Mouse (Mus musculus) embryonic facial prominence, embryonic 15.5 days (tissue): ENCODE measurements around the gene Nav2. TPM values are rescaled to one million over a fixed set of nuclear protein-coding genes. Genes with fewer than 3 reads are reported as not detected.
A peak's percentile ranks its signal among the peaks of the same experiment; 100 is the strongest.

Experiments used
- ATAC-seq: fragments of 200-750 bp; cut with Nextera tagmentation; 2 replicates; pipeline ENCODE4 v1.8.0; 2017; ENCODE audit warnings: low read depth, moderate TSS enrichment; ENCODE audit not compliant: insufficient number of reproducible peaks, low FRiP score, low TSS enrichment
- H3K27ac ChIP-seq: fragments of 300-500 bp; sonication (generic); replicated peaks from 2 replicates; pipeline ENCODE4 v1.5.1; 2015; ENCODE audit warnings: mild to moderate bottlenecking, inconsistent platforms
- H3K27me3 ChIP-seq: fragments of 300-500 bp; sonication (generic); 2 replicates; pipeline ENCODE4 v1.6.1; 2015; ENCODE audit warnings: inconsistent platforms
- H3K36me3 ChIP-seq: fragments of 300-500 bp; sonication (generic); 2 replicates; pipeline ENCODE4 v1.6.1; 2015; ENCODE audit warnings: mild to moderate bottlenecking, inconsistent platforms
- H3K4me1 ChIP-seq: fragments of 300-500 bp; sonication (generic); 2 replicates; pipeline ENCODE4 v1.6.1; 2015; ENCODE audit warnings: inconsistent platforms
- H3K4me2 ChIP-seq: fragments of 300-500 bp; sonication (generic); replicated peaks from 2 replicates; pipeline ENCODE4 v1.6.1; 2015; ENCODE audit warnings: mild to moderate bottlenecking, inconsistent platforms
- H3K4me3 ChIP-seq: fragments of 300-500 bp; sonication (generic); replicated peaks from 2 replicates; pipeline ENCODE4 v1.5.1; 2015; ENCODE audit warnings: mild to moderate bottlenecking, inconsistent platforms
- H3K9ac ChIP-seq: fragments of 300-500 bp; sonication (generic); 2 replicates; pipeline ENCODE4 v1.6.1; 2015; ENCODE audit warnings: inconsistent platforms
- H3K9me3 ChIP-seq: fragments of 300-500 bp; sonication (generic); replicated peaks from 2 replicates; pipeline ENCODE4 v1.6.1; 2016; ENCODE audit warnings: inconsistent platforms
- WGBS: fragments of 180-500 bp; shearing (Covaris S2); methylation state at CpG from one replicate; pipeline ENCODE4 v1.1.7; 2015; 5-methylcytosine and 5-hydroxymethylcytosine counted together
- polyA plus RNA-seq: library from polyadenylated mRNA; unstranded; fragments of >200 nt; fragmentation: Nextera tagmentation; extraction: Ambion mirVana; gene quantifications from 2 replicates; pipeline ENCODE4 v1.2.1, GENCODE M21; 2015

The Nav2 gene
- polyA plus RNA-seq, 1 experiment from 2014 or later: 23.4 TPM

DNA sequence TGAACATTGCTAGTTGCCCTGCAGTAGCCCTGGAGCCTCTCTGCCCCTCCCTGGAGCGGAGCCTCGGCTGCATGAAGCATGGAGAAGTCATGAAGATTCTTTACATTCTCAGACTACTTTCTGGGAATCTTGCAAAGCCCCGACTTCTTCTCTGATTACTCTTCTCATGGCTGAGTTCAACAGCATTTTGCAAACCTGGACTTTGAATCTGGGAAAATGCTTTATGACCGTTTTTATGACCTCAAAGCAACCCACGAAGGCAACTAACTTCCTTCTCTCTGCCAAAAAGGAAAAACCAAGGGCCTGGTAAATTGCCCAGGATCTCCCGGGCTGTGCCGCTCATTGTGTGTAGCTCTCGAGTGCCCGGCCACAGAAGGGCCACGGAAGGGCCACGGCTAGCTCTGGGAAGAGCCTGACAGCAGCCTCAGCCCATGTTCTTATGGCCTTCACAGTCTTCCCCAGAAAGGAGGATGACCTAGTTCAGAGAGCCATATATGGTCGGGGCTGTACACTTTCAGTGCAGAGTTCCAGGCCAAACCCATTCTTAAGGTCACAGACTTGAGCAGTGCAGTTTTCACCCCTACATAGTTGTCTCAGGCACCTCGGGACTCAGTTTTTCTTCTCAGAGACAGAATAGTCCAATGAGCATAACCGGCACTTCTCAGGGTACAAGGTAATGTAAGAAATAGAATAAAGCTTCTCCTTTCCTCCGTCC, 409.8 kb downstream of the Nav2 start:
- Histone ChIP-seq H3K9me3 (no peaks in the 10 kb centered on the region), H3K27me3 (no peaks in the 10 kb centered on the region), H3K36me3 (no peaks in the 10 kb centered on the region), H3K27ac (no peak overlapping the region), H3K4me2 (no peak overlapping the region), H3K4me1 (peaks cover 58% of the 10 kb centered on the region), H3K4me3 (no peak overlapping the region), H3K9ac (no peak overlapping the region)
- no peak for ATAC-seq
- 69% methylated on average over 15 of the region's 15 CpGs for WGBS

DNA sequence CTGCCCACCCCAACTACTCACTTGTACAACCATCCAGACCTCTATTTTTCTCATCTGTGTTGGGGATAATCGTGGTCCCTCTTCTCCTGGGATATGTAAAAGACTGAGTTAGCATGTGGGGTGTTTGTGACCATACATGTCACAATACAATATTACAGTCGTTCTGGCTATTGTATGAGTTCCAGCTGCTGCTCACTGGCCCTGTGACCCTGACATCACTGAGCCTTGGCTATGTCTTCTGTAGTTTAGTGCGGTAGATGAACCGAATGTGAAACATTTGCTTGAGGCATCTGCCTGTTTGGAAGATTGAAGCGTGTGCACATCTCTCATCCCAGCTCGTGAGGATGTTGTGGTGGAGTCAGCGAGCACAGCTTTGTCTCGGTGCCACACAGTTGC, 410.4 kb downstream of the Nav2 start:
- no peak overlapping the region for H3K9ac ChIP-seq
- no peaks in the 10 kb centered on the region for H3K9me3 ChIP-seq
- no peak overlapping the region for H3K27ac ChIP-seq
- no peaks in the 10 kb centered on the region for H3K27me3 ChIP-seq
- H3K4me1 ChIP-seq: peaks cover 52% of the 10 kb centered on the region
- H3K4me3 ChIP-seq: no peak overlapping the region
- H3K36me3 ChIP-seq: no peaks in the 10 kb centered on the region
- H3K4me2 ChIP-seq: no peak overlapping the region
- ATAC-seq: no peak
- WGBS: 73% methylated on average over 8 of the region's 8 CpGs

DNA sequence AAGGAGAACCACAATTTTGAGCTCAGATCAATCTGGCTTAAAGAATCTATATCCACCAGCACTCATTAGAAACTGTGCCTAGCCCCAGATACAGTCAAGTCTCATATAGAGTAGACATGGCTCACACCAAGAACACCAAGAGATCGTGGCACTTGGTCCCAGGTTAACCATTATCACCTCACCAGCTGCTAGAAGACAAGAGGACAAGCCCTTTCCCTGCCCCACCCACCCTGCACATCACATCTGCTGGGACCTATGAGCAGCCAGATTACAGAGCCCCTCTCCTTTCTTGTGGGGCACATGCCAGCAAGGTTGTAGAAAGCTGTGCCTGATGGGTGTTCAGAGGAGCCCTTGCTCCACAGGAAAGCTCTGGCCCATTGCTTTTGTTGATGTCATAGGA, 411.5 kb downstream of the Nav2 start:
- no peak overlapping the region for H3K4me3 ChIP-seq
- no peaks in the 10 kb centered on the region for H3K36me3 ChIP-seq
- H3K27ac ChIP-seq: no peak overlapping the region
- H3K27me3 ChIP-seq: no peaks in the 10 kb centered on the region
- H3K9me3 ChIP-seq: no peaks in the 10 kb centered on the region
- 72% methylated on average over 1 of the region's 1 CpGs for WGBS
- H3K4me2 ChIP-seq: no peak overlapping the region
- peaks cover 45% of the 10 kb centered on the region for H3K4me1 ChIP-seq
- ATAC-seq: no peak
- no peak overlapping the region for H3K9ac ChIP-seq

DNA sequence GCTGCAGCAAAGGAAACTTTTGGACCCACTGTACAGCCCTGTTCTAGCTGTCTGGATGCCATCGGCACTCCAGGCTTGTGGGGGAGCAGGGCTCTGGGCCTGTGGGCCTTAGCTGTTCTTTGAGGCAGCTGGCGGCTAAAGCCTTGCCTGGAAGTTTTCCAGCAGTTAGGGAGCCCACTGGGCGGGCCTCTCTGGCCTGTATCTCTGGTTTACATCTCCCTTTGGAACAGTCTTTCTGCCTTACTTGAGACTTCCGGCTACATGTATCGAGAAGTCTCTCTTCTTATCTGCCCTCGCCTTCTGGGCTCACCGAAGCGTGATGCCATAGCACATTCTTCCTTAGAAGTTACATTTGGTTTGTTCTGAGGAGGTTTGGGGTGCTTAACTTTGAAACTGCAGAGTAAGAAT, 412.6 kb downstream of the Nav2 start:
- Histone ChIP-seq H3K27me3 (no peaks in the 10 kb centered on the region), H3K9me3 (no peaks in the 10 kb centered on the region), H3K36me3 (no peaks in the 10 kb centered on the region), H3K4me3 (no peak overlapping the region), H3K4me1 (peaks cover 43% of the 10 kb centered on the region), H3K9ac (no peak overlapping the region), H3K4me2 (no peak overlapping the region), H3K27ac (no peak overlapping the region; the same call in 1 of the 2 replicates)
- ATAC-seq: peak; percentile 31
- 46% methylated on average over 8 of the region's 8 CpGs for WGBS

DNA sequence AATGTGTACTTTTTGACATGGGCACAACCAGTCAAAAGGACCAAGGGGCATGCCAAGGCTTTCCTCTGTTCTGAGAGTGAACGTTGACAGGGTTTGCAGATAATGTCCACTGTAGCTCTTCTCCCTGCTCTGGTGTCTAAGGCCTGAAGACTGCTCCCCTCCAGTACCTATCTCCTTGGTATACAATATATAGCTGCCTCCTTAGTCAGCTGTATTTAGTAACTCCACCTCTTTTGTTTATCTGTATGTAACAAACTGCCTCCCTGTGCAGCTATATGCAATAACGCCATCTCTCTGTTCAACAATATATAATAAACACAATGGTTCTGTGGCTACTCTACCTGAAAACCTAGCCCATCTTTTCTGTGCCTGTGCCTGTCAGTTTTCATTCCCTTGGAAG, 413.7 kb downstream of the Nav2 start:
- H3K4me2 ChIP-seq: no peak overlapping the region
- no peaks in the 10 kb centered on the region for H3K9me3 ChIP-seq
- H3K27me3 ChIP-seq: no peaks in the 10 kb centered on the region
- 82% methylated on average over 2 of the region's 2 CpGs for WGBS
- peaks cover 37% of the 10 kb centered on the region for H3K4me1 ChIP-seq
- H3K4me3 ChIP-seq: no peak overlapping the region
- no peak for ATAC-seq
- H3K27ac ChIP-seq: no peak overlapping the region
- no peaks in the 10 kb centered on the region for H3K36me3 ChIP-seq
- no peak overlapping the region for H3K9ac ChIP-seq

DNA sequence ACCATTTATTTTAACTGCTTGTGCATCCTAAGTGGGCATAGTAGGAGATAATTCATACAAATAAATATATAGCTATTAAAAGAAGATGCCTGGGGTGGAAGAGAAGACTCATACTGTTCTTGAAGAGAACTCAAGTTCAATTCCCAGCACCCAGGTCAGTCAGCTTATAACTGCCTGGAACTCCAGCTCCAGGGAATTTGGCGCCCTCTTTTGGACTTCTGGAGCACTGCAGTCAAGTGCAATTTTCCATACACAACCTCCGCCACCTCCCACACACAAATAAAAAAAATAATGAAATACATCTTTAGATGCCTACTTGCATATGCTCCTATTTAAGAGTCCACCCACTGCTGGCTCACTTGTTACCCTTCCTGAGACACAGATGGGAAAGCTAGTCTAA, 416.1 kb downstream of the Nav2 start:
- no peak overlapping the region for H3K4me2 ChIP-seq
- no peaks in the 10 kb centered on the region for H3K27me3 ChIP-seq
- 87% methylated on average over 2 of the region's 2 CpGs for WGBS
- H3K9ac ChIP-seq: no peak overlapping the region
- H3K27ac ChIP-seq: no peak overlapping the region
- H3K4me1 ChIP-seq: peaks cover 50% of the 10 kb centered on the region
- no peak overlapping the region for H3K4me3 ChIP-seq
- ATAC-seq: no peak
- H3K9me3 ChIP-seq: no peaks in the 10 kb centered on the region
- H3K36me3 ChIP-seq: no peaks in the 10 kb centered on the region

DNA sequence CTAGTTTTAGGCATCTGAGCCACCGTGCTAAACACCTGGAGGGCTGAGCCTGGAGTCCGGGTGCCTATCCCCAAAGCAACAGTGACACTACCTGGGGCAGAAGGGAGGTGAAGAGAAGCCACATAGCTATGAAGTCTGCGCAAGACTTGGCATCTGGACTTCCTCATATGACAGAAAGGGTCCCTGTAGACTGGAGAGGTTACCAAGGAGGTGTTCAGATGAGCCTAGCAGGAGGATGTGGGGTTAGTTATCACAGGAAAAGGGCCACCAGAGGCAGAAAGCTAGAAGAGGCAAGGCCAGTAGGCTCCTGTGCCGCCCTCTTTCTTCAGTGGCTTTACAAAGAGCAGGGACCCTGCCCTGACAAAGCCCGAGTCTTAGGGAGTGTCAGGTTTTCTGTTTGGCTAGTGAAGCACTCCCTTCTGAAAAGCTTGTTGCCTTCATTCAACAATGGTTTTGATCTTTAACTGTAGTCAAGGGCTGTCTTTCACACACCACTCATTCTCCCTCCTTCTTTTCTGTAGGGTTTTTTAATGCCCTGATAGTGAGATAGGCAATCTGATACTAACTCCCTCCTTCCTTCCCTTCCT, 417.7 kb downstream of the Nav2 start:
- ATAC-seq: no peak
- H3K27ac ChIP-seq: no peak overlapping the region
- H3K4me2 ChIP-seq: no peak overlapping the region
- WGBS: 60% methylated on average over 5 of the region's 5 CpGs
- H3K4me3 ChIP-seq: no peak overlapping the region
- no peaks in the 10 kb centered on the region for H3K27me3 ChIP-seq
- H3K36me3 ChIP-seq: no peaks in the 10 kb centered on the region
- H3K9me3 ChIP-seq: no peaks in the 10 kb centered on the region
- no peak overlapping the region for H3K9ac ChIP-seq
- peaks cover 43% of the 10 kb centered on the region for H3K4me1 ChIP-seq

DNA sequence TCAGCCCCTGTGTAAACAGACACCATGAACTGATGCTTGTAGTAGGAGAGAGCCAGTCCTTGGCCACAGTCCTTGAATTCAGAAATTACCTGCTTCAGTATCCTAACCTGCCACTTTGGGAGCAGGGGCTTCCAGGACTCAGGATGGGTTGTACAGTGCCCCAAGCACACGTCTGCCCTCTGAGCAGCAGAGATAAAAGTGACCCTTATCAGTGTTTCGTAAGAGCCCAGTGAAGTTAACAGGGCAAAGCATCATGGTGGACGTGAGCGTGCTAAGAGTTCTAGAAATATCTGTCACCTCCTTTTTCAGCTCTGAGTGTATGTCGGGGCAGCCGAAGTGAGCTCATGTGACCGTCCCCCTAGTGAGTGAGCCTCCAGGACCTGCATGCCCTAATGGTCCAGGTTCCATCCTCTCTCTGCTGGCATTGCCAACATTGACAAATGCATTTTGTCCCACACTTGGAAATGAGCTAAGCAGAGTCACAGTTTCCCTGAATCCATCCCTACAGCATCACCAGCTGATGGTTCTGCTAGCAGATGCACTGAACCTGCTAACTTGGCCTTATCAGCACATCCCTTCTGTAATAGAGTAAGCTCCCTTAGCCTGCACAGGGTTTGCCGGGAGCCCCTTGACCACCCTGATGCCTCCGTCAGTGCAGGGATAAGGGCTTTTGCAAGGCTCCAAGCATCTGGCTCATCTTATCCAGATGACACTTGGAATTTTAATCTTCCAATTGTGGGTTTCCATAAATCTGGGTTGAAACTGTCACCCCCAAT, 418.6 kb downstream of the Nav2 start:
- Histone ChIP-seq H3K9ac (no peak overlapping the region), H3K9me3 (no peaks in the 10 kb centered on the region), H3K27ac (no peak overlapping the region), H3K4me1 (peaks cover 51% of the 10 kb centered on the region), H3K36me3 (no peaks in the 10 kb centered on the region), H3K27me3 (no peaks in the 10 kb centered on the region), H3K4me3 (no peak overlapping the region), H3K4me2 (no peak overlapping the region)
- WGBS: 72% methylated on average over 9 of the region's 9 CpGs
- no peak for ATAC-seq

DNA sequence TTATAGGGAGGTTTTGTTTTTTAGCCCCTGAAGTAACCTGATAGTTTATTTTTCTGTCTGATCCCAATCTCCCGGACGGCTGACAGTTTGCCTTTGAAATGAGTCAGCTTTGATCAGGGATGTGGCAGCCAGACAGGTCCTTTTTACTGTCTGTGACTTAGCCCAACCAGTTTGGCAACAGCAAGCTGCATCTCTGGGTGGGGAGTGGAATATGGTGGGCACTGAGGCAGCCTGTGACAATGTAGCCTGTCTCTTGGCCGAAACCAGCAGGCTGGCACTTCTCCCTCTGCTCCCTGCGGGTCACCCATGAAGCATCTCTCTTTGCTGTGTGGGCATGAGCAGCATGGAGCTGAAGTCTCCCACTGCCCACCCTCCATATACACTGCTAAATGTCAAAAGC, 421.7 kb downstream of the Nav2 start:
- Histone ChIP-seq H3K4me3 (no peak overlapping the region), H3K9me3 (no peaks in the 10 kb centered on the region), H3K27me3 (no peaks in the 10 kb centered on the region), H3K27ac (peak overlapping the region; percentile 55; the same call in 1 of the 2 replicates), H3K4me2 (no peak overlapping the region), H3K4me1 (peaks cover 56% of the 10 kb centered on the region), H3K36me3 (no peaks in the 10 kb centered on the region), H3K9ac (no peak overlapping the region)
- no peak for ATAC-seq
- 30% methylated on average over 4 of the region's 4 CpGs for WGBS

DNA sequence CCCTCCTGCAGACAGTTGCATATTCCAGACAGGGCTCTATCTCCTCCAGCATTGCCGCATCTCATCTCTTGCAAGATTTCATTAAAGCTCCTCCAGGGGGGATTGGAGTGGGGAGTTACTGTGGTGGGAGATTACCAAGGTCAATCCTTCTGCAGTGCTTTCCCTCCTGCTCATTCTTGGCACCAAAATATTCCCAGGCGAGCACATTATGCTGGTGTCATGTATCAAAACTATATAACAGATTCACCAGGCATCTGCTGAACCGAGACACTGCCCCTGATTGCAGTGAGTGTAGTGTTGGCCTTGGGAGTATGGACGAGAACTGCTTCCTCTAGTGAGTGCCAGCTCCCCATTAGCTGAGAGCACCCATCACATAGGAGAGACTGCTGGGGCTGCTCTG, 423.4 kb downstream of the Nav2 start:
- peak overlapping the region; percentile 52 for H3K27ac ChIP-seq
- H3K36me3 ChIP-seq: no peaks in the 10 kb centered on the region
- H3K27me3 ChIP-seq: no peaks in the 10 kb centered on the region
- no peak overlapping the region for H3K9ac ChIP-seq
- H3K4me1 ChIP-seq: peaks cover 48% of the 10 kb centered on the region
- no peak overlapping the region for H3K4me3 ChIP-seq
- H3K9me3 ChIP-seq: no peaks in the 10 kb centered on the region
- 31% methylated on average over 4 of the region's 4 CpGs for WGBS
- ATAC-seq: no peak; the same call in 1 of the 2 replicates
- H3K4me2 ChIP-seq: no peak overlapping the region

DNA sequence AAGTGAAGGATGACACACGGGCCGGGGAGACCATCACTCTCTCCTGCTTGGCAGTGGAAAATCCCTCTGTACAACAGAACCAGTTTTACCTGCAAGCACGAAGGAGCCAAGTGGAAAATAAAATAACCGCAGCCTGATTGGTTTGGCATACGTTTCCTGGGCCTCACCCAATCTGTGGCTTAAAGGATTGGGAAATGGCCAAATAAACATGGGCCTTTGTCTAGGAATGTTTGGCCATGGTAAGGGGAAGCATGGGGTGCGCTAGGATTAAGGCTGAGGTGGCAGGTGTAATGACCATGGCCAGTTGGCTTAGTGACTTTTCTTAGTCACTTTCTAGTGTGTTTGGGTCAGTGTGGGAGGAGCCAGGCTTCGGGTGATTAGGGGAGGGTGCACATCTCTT, 424.1 kb downstream of the Nav2 start:
- Histone ChIP-seq H3K4me3 (no peak overlapping the region), H3K4me2 (no peak overlapping the region), H3K4me1 (peaks cover 43% of the 10 kb centered on the region), H3K36me3 (no peaks in the 10 kb centered on the region), H3K9ac (no peak overlapping the region), H3K27ac (peak overlapping the region; percentile 52), H3K9me3 (no peaks in the 10 kb centered on the region), H3K27me3 (no peaks in the 10 kb centered on the region)
- WGBS: 52% methylated on average over 7 of the region's 7 CpGs
- no peak for ATAC-seq
